ENCODE assay signal across 8 mouse cellular contexts in the genomic region with DNA sequence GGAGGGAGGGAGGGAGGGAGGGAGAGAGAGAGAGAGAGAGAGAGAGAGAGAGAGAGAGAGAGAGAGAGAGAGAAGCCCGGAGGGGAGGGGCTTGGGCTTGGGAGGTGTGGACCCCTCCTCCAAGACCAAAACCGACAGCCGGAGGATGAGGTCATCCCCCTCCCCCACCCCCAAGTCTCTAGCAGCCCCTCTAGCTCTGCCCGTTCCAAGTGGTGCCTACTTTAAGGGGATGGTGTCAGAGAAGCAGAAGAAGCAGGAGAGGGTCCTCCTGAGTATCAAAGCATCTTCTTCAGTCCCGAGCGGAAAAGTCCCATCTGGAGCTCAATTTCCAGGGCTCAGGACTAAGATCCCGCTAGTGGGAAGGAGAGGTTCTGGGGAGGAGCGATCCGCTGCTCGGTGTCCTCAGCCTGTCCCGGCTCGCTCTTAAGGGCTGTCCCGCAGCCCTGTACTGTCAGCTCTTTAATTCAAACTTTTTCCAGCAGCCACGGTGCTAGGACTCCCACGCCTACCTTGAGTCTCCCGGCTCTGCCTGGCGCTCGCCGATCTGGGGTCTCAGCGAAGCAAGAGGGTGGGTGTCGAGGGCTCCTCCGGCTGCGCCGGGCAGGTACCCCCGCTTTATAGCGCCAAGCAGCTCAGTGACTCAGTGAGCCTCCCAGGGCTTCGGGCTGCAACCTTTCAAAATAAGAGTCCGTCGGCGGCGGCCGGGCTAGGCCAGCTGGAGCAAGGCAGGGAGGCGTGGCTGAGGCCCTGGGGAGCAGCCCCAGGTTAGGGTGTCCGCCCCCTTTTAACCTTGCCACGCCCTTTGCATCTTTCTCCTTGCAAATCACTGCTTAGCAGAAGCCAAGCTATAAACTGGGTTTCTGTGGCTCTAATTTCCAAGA.
DNase-seq lines count a peak whose midpoint lies in the region; ATAC-seq and TF ChIP-seq lines count a peak whose summit lies in the region.

No protein-coding gene starts in this region.

- peak; percentile 53 to 71 for DNase-seq in CD8-positive naive resting alpha-beta T cell, adult 2 months (ENCODE audit: low read depth in 2 of 2, low spot score in 2 of 2)
- peak; percentile 30 for DNase-seq in brain, embryonic 18.5 days (ENCODE audit: low read depth, low spot score)
- peak; percentile 74 for DNase-seq in fibroblast of lung, adult 2 months (ENCODE audit: low read depth)
- peak; percentile 91 for DNase-seq in kidney, postnatal 0 days (ENCODE audit: low spot score)
- DNase-seq in liver, embryonic 14.5 days (ENCODE audit: low read depth in 3 of 3, low spot score in 3 of 3): peak; percentile 40 to 53 (median 42)
- peak; percentile 88 for DNase-seq in neural tube, embryonic 11.5 days (ENCODE audit: low spot score)
- peak; percentile 88 for DNase-seq in testis, postnatal 10 days (ENCODE audit: low spot score)

- H3K9ac ChIP-seq in heart, embryonic 14.5 days (ENCODE audit: low read length): peak overlapping the region; percentile 85
- peak overlapping the region; percentile 75 for H3K9ac ChIP-seq in kidney, postnatal 0 days (ENCODE audit: low read depth, low read length)
- H3K9ac ChIP-seq in liver, embryonic 14.5 days (replicated peaks): peak overlapping the region; percentile 41
- peak overlapping the region; percentile 53 for H3K9ac ChIP-seq in neural tube, embryonic 11.5 days (ENCODE audit: low read length)

- TF ChIP-seq EP300 in liver, embryonic 14.5 days (IDR thresholded peaks at IDR 0.05; ENCODE audit: low read depth): no peak

- H3K4me2 ChIP-seq in heart, embryonic 14.5 days (ENCODE audit: low read length): peak overlapping the region; percentile 87
- H3K4me2 ChIP-seq in kidney, postnatal 0 days (ENCODE audit: low read length): peak overlapping the region; percentile 68
- H3K4me2 ChIP-seq in liver, embryonic 14.5 days (ENCODE audit: low read depth): peak overlapping the region; percentile 62
- H3K4me2 ChIP-seq in neural tube, embryonic 11.5 days (ENCODE audit: low read depth): peak overlapping the region; percentile 81

- peak overlapping the region; percentile 69 to 94 for H3K27ac ChIP-seq in heart, embryonic 14.5 days (replicated peaks in 1 of 2; ENCODE audit: control insufficient read depth in 1 of 2, insufficient read depth in 1 of 2, low read depth in 2 of 2, low read length in 2 of 2)
- peak overlapping the region; percentile 87 for H3K27ac ChIP-seq in kidney, postnatal 0 days
- H3K27ac ChIP-seq in liver, embryonic 14.5 days: no peak overlapping the region
- peak overlapping the region; percentile 53; the same call in 1 of the 2 replicates for H3K27ac ChIP-seq in neural tube, embryonic 11.5 days (ENCODE audit: low read depth, low read length)

- WGBS in heart, embryonic 14.5 days: under 1% methylated on average over 35 of the region's 35 CpGs
- WGBS in kidney, postnatal 0 days: 0% methylated on average over 34 of the region's 35 CpGs
- under 1% methylated on average over 35 of the region's 35 CpGs for WGBS in liver, embryonic 14.5 days (ENCODE audit: insufficient replicate concordance)
- WGBS in neural tube, embryonic 11.5 days: under 1% methylated on average over 35 of the region's 35 CpGs

- peaks cover 8% of the 10 kb centered on the region; the same call in 1 of the 2 replicates for H3K36me3 ChIP-seq in heart, embryonic 14.5 days (ENCODE audit: control insufficient read depth, insufficient read depth, low read length)
- H3K36me3 ChIP-seq in kidney, postnatal 0 days (ENCODE audit: insufficient read depth, low read length): no peaks in the 10 kb centered on the region
- H3K36me3 ChIP-seq in liver, embryonic 14.5 days (replicated peaks; ENCODE audit: control insufficient read depth, insufficient read depth, low read depth): no peaks in the 10 kb centered on the region
- no peaks in the 10 kb centered on the region for H3K36me3 ChIP-seq in neural tube, embryonic 11.5 days (ENCODE audit: control insufficient read depth, insufficient read depth, low read length)

- peak overlapping the region; percentile 70 to 80 for H3K4me3 ChIP-seq in heart, embryonic 14.5 days (ENCODE audit: control insufficient read depth in 1 of 2, insufficient read depth in 1 of 2, low read depth in 1 of 2, low read length in 2 of 2)
- H3K4me3 ChIP-seq in kidney, postnatal 0 days (replicated peaks; ENCODE audit: low read depth, low read length): peak overlapping the region; percentile 43
- peak overlapping the region; percentile 51 to 55 for H3K4me3 ChIP-seq in liver, embryonic 14.5 days (ENCODE audit: insufficient read depth in 1 of 2, low read depth in 2 of 2, low read length in 2 of 2)
- peak overlapping the region; percentile 62 for H3K4me3 ChIP-seq in neural tube, embryonic 11.5 days (ENCODE audit: low read depth, low read length)

- H3K27me3 ChIP-seq in heart, embryonic 14.5 days (ENCODE audit: control insufficient read depth, insufficient read depth, low read length): no peaks in the 10 kb centered on the region
- no peaks in the 10 kb centered on the region for H3K27me3 ChIP-seq in kidney, postnatal 0 days (ENCODE audit: insufficient read depth, low read length)
- H3K27me3 ChIP-seq in liver, embryonic 14.5 days (ENCODE audit: control insufficient read depth, insufficient read depth, low read length): no peaks in the 10 kb centered on the region
- H3K27me3 ChIP-seq in neural tube, embryonic 11.5 days (ENCODE audit: control insufficient read depth, insufficient read depth, low read length): no peaks in the 10 kb centered on the region

- H3K4me1 ChIP-seq in heart, embryonic 14.5 days (ENCODE audit: control insufficient read depth in 2 of 2, insufficient read depth in 2 of 2, low read length in 2 of 2): peaks cover 10 to 36% of the 10 kb centered on the region in 2 experiments
- H3K4me1 ChIP-seq in kidney, postnatal 0 days (replicated peaks; ENCODE audit: insufficient read depth, low read length): 0 out of 2 replicates have a peak, but pooled peaks cover 3% of the 10 kb centered on the region
- 0 out of 4 replicates have a peak, but pooled peaks cover 0 to 3% of the 10 kb centered on the region in 2 experiments for H3K4me1 ChIP-seq in liver, embryonic 14.5 days (replicated peaks; ENCODE audit: control insufficient read depth in 2 of 2, insufficient read depth in 2 of 2, low read length in 1 of 2)
- peaks cover 4% of the 10 kb centered on the region for H3K4me1 ChIP-seq in neural tube, embryonic 11.5 days (ENCODE audit: control insufficient read depth, insufficient read depth, low read length)

- H3K9me3 ChIP-seq in heart, embryonic 14.5 days (ENCODE audit: control insufficient read depth, low read length): no peaks in the 10 kb centered on the region
- H3K9me3 ChIP-seq in kidney, postnatal 0 days (replicated peaks; ENCODE audit: low read length): no peaks in the 10 kb centered on the region
- no peaks in the 10 kb centered on the region for H3K9me3 ChIP-seq in liver, embryonic 14.5 days (ENCODE audit: control insufficient read depth, low read length)
- H3K9me3 ChIP-seq in neural tube, embryonic 11.5 days (ENCODE audit: control insufficient read depth, low read length): no peaks in the 10 kb centered on the region

- TF ChIP-seq CTCF in kidney, postnatal 0 days (IDR thresholded peaks at IDR 0.05; ENCODE audit: low read depth): no peak
- TF ChIP-seq CTCF in liver, embryonic 14.5 days (IDR thresholded peaks at IDR 0.05; ENCODE audit: low read depth): no peak

- ATAC-seq in heart, embryonic 14.5 days (ENCODE audit: insufficient number of reproducible peaks, insufficient read depth, low FRiP score, low read depth): peak; percentile 85
- ATAC-seq in kidney, postnatal 0 days (replicated peaks; ENCODE audit: low FRiP score, low read depth): peak; percentile 88
- peak; percentile 74 for ATAC-seq in liver, embryonic 14.5 days (ENCODE audit: insufficient read depth)
- ATAC-seq in neural tube, embryonic 11.5 days (ENCODE audit: insufficient read depth, low FRiP score, low TSS enrichment): peak; percentile 88

Comparison
In these comparisons a context has a peak if more than half of its experiments do, and no peak if none do; other contexts are left out.
1. DNase-seq: peak in every context shown above with its lines; median percentile 91 in kidney, postnatal 0 days; 88 in neural tube, embryonic 11.5 days; 88 in testis, postnatal 10 days; 74 in fibroblast of lung, adult 2 months; 62 in CD8-positive naive resting alpha-beta T cell, adult 2 months; 42 in liver, embryonic 14.5 days; 30 in brain, embryonic 18.5 days.